Mouse (Mus musculus) CH12.LX (cell line): ENCODE results near the gene A3galt2. TPM values are rescaled to one million over a fixed set of nuclear protein-coding genes. Genes with fewer than 3 reads are reported as not detected.

Experiments
- DNase-seq: peaks from one replicate; pipeline ENCODE4 v3.0.0-alpha.2; 2013; ENCODE audit errors: extremely low read depth
- H3K27ac ChIP-seq: 2 replicates; pipeline ENCODE4 v1.5.1; 2012; ENCODE audit warnings: low read depth, mild to moderate bottlenecking, control low read depth, moderate library complexity; ENCODE audit not compliant: insufficient read depth
- H3K27me3 ChIP-seq: replicated peaks from 2 replicates; pipeline ENCODE3; 2012; ENCODE audit warnings: inconsistent platforms
- H3K36me3 ChIP-seq, 2 experiments: replicated peaks in 1 of 2; 2 replicates each; pipeline versions ENCODE3 to v1.6.1; 2012; ENCODE audit warnings: inconsistent platforms in 1 of 2, low read length in 1 of 2, mild to moderate bottlenecking in 1 of 2, mixed read lengths in 1 of 2, moderate library complexity in 1 of 2; ENCODE audit not compliant: control insufficient read depth in 1 of 2, insufficient read depth in 1 of 2
- H3K4me1 ChIP-seq, 2 experiments: 2 replicates each; pipeline ENCODE4 v1.6.1; 2012; ENCODE audit warnings: inconsistent platforms in 1 of 2, moderate library complexity in 1 of 2; ENCODE audit not compliant: insufficient read depth in 2 of 2, control insufficient read depth in 1 of 2
- H3K4me2 ChIP-seq: 2 replicates; pipeline ENCODE4 v1.6.1; 2012; ENCODE audit warnings: low read depth, mild to moderate bottlenecking, control low read depth; ENCODE audit not compliant: poor library complexity, insufficient read depth, severe bottlenecking
- H3K4me3 ChIP-seq, 3 experiments: fragments of 150-350 bp in 1 of 3; sonication (generic) in 1 of 3; replicated peaks in 1 of 3; 2 replicates each; pipeline versions ENCODE3 to v1.5.1; 2011 to 2012; ENCODE audit warnings: low read depth in 2 of 3, low read length in 2 of 3, mild to moderate bottlenecking in 2 of 3, moderate library complexity in 2 of 3, control low read depth in 1 of 3, improper control_type of control experiment in 1 of 3, inconsistent platforms in 1 of 3, mixed read lengths in 1 of 3; ENCODE audit not compliant: poor library complexity in 1 of 3
- H3K79me2 ChIP-seq: replicated peaks from 2 replicates; pipeline ENCODE4 v1.6.1; 2012; ENCODE audit warnings: mild to moderate bottlenecking, moderate library complexity; ENCODE audit not compliant: control insufficient read depth, poor library complexity, insufficient read depth, severe bottlenecking; ENCODE audit errors: extremely low read depth
- H3K9ac ChIP-seq: 2 replicates; pipeline ENCODE4 v1.6.1; 2012; ENCODE audit warnings: low read depth, mild to moderate bottlenecking, control low read depth, moderate library complexity; ENCODE audit not compliant: insufficient read depth
- H3K9me3 ChIP-seq: replicated peaks from 2 replicates; pipeline ENCODE3; 2012; ENCODE audit warnings: low read length, inconsistent platforms, mixed read lengths
- BHLHE40 ChIP-seq: IDR thresholded peaks from 2 replicates; pipeline ENCODE4 v1.6.1; 2011; ENCODE audit warnings: mild to moderate bottlenecking, low read depth, low read length, improper control_type of control experiment
- CHD1 ChIP-seq: IDR thresholded peaks from 2 replicates; pipeline ENCODE4 v1.6.1; 2012; ENCODE audit warnings: low read depth, low read length, improper control_type of control experiment, inconsistent platforms
- E2F4 ChIP-seq: IDR thresholded peaks from 2 replicates; pipeline ENCODE4 v1.6.1; 2011; ENCODE audit warnings: low read depth, low read length, improper control_type of control experiment; ENCODE audit not compliant: insufficient replicate concordance
- ELF1 ChIP-seq: IDR thresholded peaks from 2 replicates; pipeline ENCODE4 v1.6.1; 2014; ENCODE audit warnings: low read depth, mild to moderate bottlenecking, inconsistent platforms, low read length, improper control_type of control experiment
- EP300 ChIP-seq: IDR thresholded peaks from 2 replicates; pipeline ENCODE4 v1.6.1; 2011; ENCODE audit warnings: low read length, improper control_type of control experiment
- ETS1 ChIP-seq: conservative IDR thresholded peaks from 2 replicates; pipeline ENCODE4 v1.6.1; 2012; ENCODE audit warnings: low read depth, mild to moderate bottlenecking, inconsistent platforms, low read length, improper control_type of control experiment, moderate library complexity
- GABPA ChIP-seq: IDR thresholded peaks from 2 replicates; pipeline ENCODE4 v1.6.1; 2012; ENCODE audit warnings: low read depth, low read length, improper control_type of control experiment, inconsistent platforms; ENCODE audit not compliant: insufficient replicate concordance
- HCFC1 ChIP-seq: IDR thresholded peaks from 2 replicates; pipeline ENCODE4 v1.6.1; 2012; ENCODE audit warnings: low read depth, mild to moderate bottlenecking, inconsistent platforms, low read length, improper control_type of control experiment
- IRF4 ChIP-seq: IDR thresholded peaks from 2 replicates; pipeline ENCODE4 v1.6.1; 2014; ENCODE audit warnings: low read depth, mild to moderate bottlenecking, inconsistent platforms, low read length, improper control_type of control experiment
- JUN ChIP-seq: IDR thresholded peaks from 2 replicates; pipeline ENCODE4 v1.6.1; 2011; ENCODE audit warnings: low read depth, mild to moderate bottlenecking, low read length, improper control_type of control experiment, moderate library complexity; ENCODE audit not compliant: insufficient read depth
- JUND ChIP-seq: conservative IDR thresholded peaks from 2 replicates; pipeline ENCODE4 v1.6.1; 2011; ENCODE audit warnings: low read depth, low read length, improper control_type of control experiment
- KAT2A ChIP-seq: IDR thresholded peaks from 2 replicates; pipeline ENCODE4 v1.6.1; 2012; ENCODE audit warnings: low read length, improper control_type of control experiment, inconsistent platforms; ENCODE audit not compliant: insufficient replicate concordance
- MAX ChIP-seq: IDR thresholded peaks from 2 replicates; pipeline ENCODE4 v1.6.1; 2011; ENCODE audit warnings: low read length, improper control_type of control experiment
- MAZ ChIP-seq: IDR thresholded peaks from 2 replicates; pipeline ENCODE4 v1.6.1; 2012; ENCODE audit warnings: low read depth, mild to moderate bottlenecking, inconsistent platforms, low read length, improper control_type of control experiment, moderate library complexity
- MEF2A ChIP-seq: IDR thresholded peaks from 2 replicates; pipeline ENCODE4 v1.6.1; 2014; ENCODE audit warnings: low read depth, mild to moderate bottlenecking, inconsistent platforms, low read length, improper control_type of control experiment, borderline replicate concordance
- MXI1 ChIP-seq: IDR thresholded peaks from 2 replicates; pipeline ENCODE4 v1.6.1; 2011; ENCODE audit warnings: mild to moderate bottlenecking, low read depth, low read length, improper control_type of control experiment
- MYC ChIP-seq: IDR thresholded peaks from 2 replicates; pipeline ENCODE4 v1.6.1; 2011; ENCODE audit warnings: low read depth, mild to moderate bottlenecking, improper control_type of control experiment, low read length
- NELFE ChIP-seq: IDR thresholded peaks from 2 replicates; pipeline ENCODE4 v1.6.1; 2011; ENCODE audit warnings: low read depth, low read length, improper control_type of control experiment
- PAX5 ChIP-seq: IDR thresholded peaks from 2 replicates; pipeline ENCODE4 v1.6.1; 2012; ENCODE audit warnings: low read length, inconsistent platforms, mixed read lengths
- POLR2A ChIP-seq: IDR thresholded peaks from 2 replicates; pipeline ENCODE4 v1.6.1; 2011; ENCODE audit warnings: low read depth, mild to moderate bottlenecking, improper control_type of control experiment, low read length
- RCOR1 ChIP-seq: conservative IDR thresholded peaks from 2 replicates; pipeline ENCODE4 v1.6.1; 2012; ENCODE audit warnings: low read depth, mild to moderate bottlenecking, inconsistent platforms, low read length, improper control_type of control experiment
- SIN3A ChIP-seq: IDR thresholded peaks from 2 replicates; pipeline ENCODE4 v1.6.1; 2012; ENCODE audit warnings: low read length, improper control_type of control experiment, inconsistent platforms
- TCF12 ChIP-seq: IDR thresholded peaks from 2 replicates; pipeline ENCODE4 v1.6.1; 2014; ENCODE audit warnings: low read depth, mild to moderate bottlenecking, inconsistent platforms, low read length, improper control_type of control experiment
- UBTF ChIP-seq: IDR thresholded peaks from 2 replicates; pipeline ENCODE4 v1.6.1; 2012; ENCODE audit warnings: low read depth, mild to moderate bottlenecking, inconsistent platforms, low read length, improper control_type of control experiment, moderate library complexity
- ZC3H11A ChIP-seq: IDR thresholded peaks from 2 replicates; pipeline ENCODE4 v1.6.1; 2012; ENCODE audit warnings: low read depth, mild to moderate bottlenecking, inconsistent platforms, low read length, improper control_type of control experiment
- dilution Hi-C: fragments of 300-500 bp; cut with MboI; formaldehyde crosslinking; loops from 2 replicates; pipeline ENCODE4 v1.14.3; 2020; ENCODE audit warnings: low sequenced_read_pairs; ENCODE audit not compliant: extremely low pct_unique_long_range_greater_than_20kb, extremely low pct_ligation_motif_present
- in situ Hi-C: fragments of 300-500 bp; cut with MboI; formaldehyde crosslinking; loops from 3 replicates; pipeline ENCODE4 v1.14.3; 2019; ENCODE audit warnings: low sequenced_read_pairs, low pct_ligation_motif_present, low pct_unique_long_range_greater_than_20kb, mixed read lengths
- polyA plus RNA-seq: library from polyadenylated mRNA; unstranded; fragments of >175 nt; gene quantifications from 2 replicates; pipeline ENCODE4 v1.2.1, GENCODE M21; 2012; ENCODE audit warnings: low read depth; ENCODE audit not compliant: insufficient read length
- total RNA-seq, 2 experiments: library from RNA; depleted of rRNA; stranded (reverse); fragments of 300-350 nt in 1 of 2; fragments of >200 nt in 1 of 2; gene quantifications; 2 replicates each; pipeline ENCODE4 v1.2.3; 2012 to 2014

Gene A3galt2
- total and polyA plus RNA-seq, 3 experiments: 0.04 to 0.11 TPM; not detected in 1

- Histone ChIP-seq H3K36me3 (peaks cover 0 to 20% of the 10 kb centered on the region in 2 experiments), H3K4me1 (peaks cover 37 to 81% of the 10 kb centered on the region in 2 experiments), H3K9ac (peak overlapping the region; percentile 11; the same call in 1 of the 2 replicates), H3K9me3 (no peaks in the 10 kb centered on the region), H3K4me2 (peak overlapping the region; percentile 90), H3K27ac (peak overlapping the region; percentile 91), H3K4me3 (peak overlapping the region in 1 of 3 experiments; percentile 20), H3K27me3 (no peaks in the 10 kb centered on the region), H3K79me2 (peaks cover 61% of the 10 kb centered on the region)
- in situ Hi-C loops (no loop called here), dilution Hi-C loops (no loop called here)
- peak; percentile 79 for DNase-seq
- TF ChIP-seq SIN3A (peak; percentile 84), TCF12 (peak; percentile 64; the same call in 1 of the 2 replicates), ZC3H11A (no peak), GABPA (no peak; the same call in 1 of the 2 replicates), IRF4 (peak; percentile 82; the same call in 1 of the 2 replicates), MYC (0 out of 2 replicates have a peak, but pooled peaks have one; percentile 65), MXI1 (peak; percentile 89), E2F4 (no peak), ELF1 (peak; percentile 35; the same call in 1 of the 2 replicates), RCOR1 (no peak), POLR2A (0 out of 2 replicates have a peak, but pooled peaks have one; percentile 28), PAX5 (no peak), HCFC1 (no peak), KAT2A (no peak), MEF2A (0 out of 2 replicates have a peak, but pooled peaks have one; percentile 30), ETS1 (peak; percentile 79), BHLHE40 (peak; percentile 72), EP300 (peak; percentile 68), MAX (peak; percentile 74), NELFE (no peak), MAZ (no peak), JUND (peak; percentile 39; the same call in 1 of the 2 replicates), JUN (peak; percentile 61), UBTF (peak; percentile 49; the same call in 1 of the 2 replicates), CHD1 (no peak)
Observed at GRCm38 (mm10) chr4:128733496-128733895, 21.7 kb upstream of the A3galt2 start.
